Mouse (Mus musculus) bone marrow macrophage, adult 2 months (primary cell): ENCODE measurements around the gene Elavl3.

Source experiments
- CTCF ChIP-seq: IDR thresholded peaks from 2 replicates; pipeline ENCODE4 v1.5.1; 2012; ENCODE audit warnings: low read depth, mild to moderate bottlenecking, low read length, moderate library complexity
- POLR2A ChIP-seq: IDR thresholded peaks from 2 replicates; pipeline ENCODE4 v1.6.1; 2012; ENCODE audit warnings: mild to moderate bottlenecking, low read depth, low read length, borderline replicate concordance

GRCm38 (mm10) chr9:22065642-22066041 lies 13.8 kb upstream of the Elavl3 start:
- no peak for TF ChIP-seq CTCF
- TF ChIP-seq POLR2A = no peak
